Mouse (Mus musculus) lung, postnatal 0 days (tissue): ENCODE results near the gene Gm49450. TPM values are rescaled to one million over a fixed set of nuclear protein-coding genes. Genes with fewer than 3 reads are reported as not detected.
A peak's percentile ranks its signal among the peaks of the same experiment; 100 is the strongest.

Experiments used
- ATAC-seq: fragments of 200-750 bp; cut with Nextera tagmentation; 2 replicates; pipeline ENCODE4 v1.8.0; 2017; ENCODE audit warnings: moderate library complexity
- DNase-seq: peaks from one replicate; pipeline ENCODE4 v3.0.0-alpha.2; 2016; ENCODE audit warnings: low spot score
- H3K27ac ChIP-seq: fragments of 300-500 bp; sonication (generic); 2 replicates; pipeline ENCODE4 v1.5.1; 2014; ENCODE audit warnings: antibody characterized with exemption, mild to moderate bottlenecking, low read length, mixed read lengths
- H3K27me3 ChIP-seq: fragments of 300-500 bp; sonication (generic); replicated peaks from 2 replicates; pipeline ENCODE4 v1.6.1; 2014; ENCODE audit warnings: low read length, mixed read lengths; ENCODE audit not compliant: insufficient read depth
- H3K36me3 ChIP-seq: fragments of 300-500 bp; sonication (generic); 2 replicates; pipeline ENCODE4 v1.6.1; 2014; ENCODE audit warnings: low read length, mixed read lengths; ENCODE audit not compliant: insufficient read depth
- H3K4me1 ChIP-seq: fragments of 300-500 bp; sonication (generic); 2 replicates; pipeline ENCODE4 v1.6.1; 2014; ENCODE audit warnings: antibody characterized with exemption, low read depth, low read length, mixed read lengths; ENCODE audit not compliant: insufficient read depth
- H3K4me2 ChIP-seq: fragments of 300-500 bp; sonication (generic); replicated peaks from 2 replicates; pipeline ENCODE4 v1.6.1; 2014; ENCODE audit warnings: low read depth, mild to moderate bottlenecking, low read length, moderate library complexity, mixed read lengths
- H3K4me3 ChIP-seq: fragments of 300-500 bp; sonication (generic); 2 replicates; pipeline ENCODE4 v1.5.1; 2014; ENCODE audit warnings: low read depth, low read length
- H3K9ac ChIP-seq: fragments of 300-500 bp; sonication (generic); replicated peaks from 2 replicates; pipeline ENCODE4 v1.6.1; 2014; ENCODE audit warnings: low read depth, mild to moderate bottlenecking
- H3K9me3 ChIP-seq: fragments of 300-500 bp; sonication (generic); 2 replicates; pipeline ENCODE4 v1.6.1; 2016; ENCODE audit warnings: low read length, mixed read lengths
- CTCF ChIP-seq: IDR thresholded peaks from 2 replicates; pipeline ENCODE4 v1.5.1; 2016; ENCODE audit warnings: antibody characterized with exemption, mild to moderate bottlenecking
- EP300 ChIP-seq: IDR thresholded peaks from 2 replicates; pipeline ENCODE4 v1.6.1; 2016; ENCODE audit warnings: antibody characterized with exemption, mild to moderate bottlenecking, control low read depth
- WGBS: fragments of 180-500 bp; shearing (Covaris S2); extraction: QIAGEN DNeasy Blood & Tissue Kit; methylation state at CpG from one replicate; pipeline ENCODE4 v1.1.7; 2014; 5-methylcytosine and 5-hydroxymethylcytosine counted together
- polyA plus RNA-seq: library from polyadenylated mRNA; unstranded; fragments of >200 nt; fragmentation: Nextera tagmentation; extraction: Ambion mirVana; gene quantifications from 2 replicates; pipeline ENCODE4 v1.2.1, GENCODE M21; 2015

The Gm49450 gene
- polyA plus RNA-seq, 1 experiment from 2014 or later, result not detected

DNA sequence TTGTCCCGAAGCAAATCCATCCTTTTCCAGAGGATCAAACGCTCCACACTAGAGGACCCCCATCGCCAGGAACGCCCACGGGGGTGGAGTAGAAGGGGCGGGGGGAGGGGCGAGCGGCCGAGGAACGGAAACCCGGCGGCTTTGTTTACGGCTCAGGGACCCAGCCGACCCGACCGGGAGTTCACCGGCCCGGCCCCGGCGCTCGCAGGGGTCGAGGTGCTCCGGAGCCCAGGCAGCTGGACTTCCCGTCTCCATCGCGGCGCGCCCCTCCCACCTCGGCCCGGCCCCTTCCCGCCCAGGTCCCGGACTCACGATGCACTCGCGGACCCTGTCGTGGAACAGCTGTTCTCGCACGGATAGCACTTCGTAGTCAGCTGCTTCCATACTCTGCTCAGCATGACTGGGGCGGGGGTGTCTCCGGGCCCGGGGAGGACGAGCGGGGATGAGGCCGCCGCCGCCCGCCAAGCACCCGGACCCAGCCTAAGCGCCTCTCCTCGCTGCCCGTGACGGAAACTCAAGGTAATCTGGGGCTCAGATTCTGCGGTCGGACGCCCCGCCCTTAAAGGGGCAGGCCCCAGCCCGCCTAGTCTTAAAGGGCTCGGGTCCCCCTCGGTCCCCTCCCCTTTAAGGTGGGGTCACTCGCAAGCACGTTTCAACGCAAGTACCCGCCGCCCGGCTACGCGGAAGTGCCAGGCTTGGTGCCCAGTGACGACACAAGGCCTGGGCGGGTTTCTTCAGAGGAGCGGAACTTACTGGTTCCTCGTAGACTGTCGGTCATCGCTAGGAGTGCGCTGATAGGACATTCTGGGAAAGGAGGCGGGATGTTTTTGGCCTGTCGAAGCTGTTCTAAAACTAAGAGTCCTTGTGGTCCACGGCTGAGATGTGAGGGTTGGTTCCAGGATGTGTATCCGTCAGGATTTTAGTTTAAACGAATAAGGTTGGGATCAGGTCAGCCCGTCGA, 35.5 kb downstream of the Gm49450 start, which contains the start of gene Lmbr1l:
Lmbr1l (minus strand) TSS at position 694 of the 961 bp plus-strand sequence.
- peak within 1 kb of the TSS; percentile 62 for H3K9ac ChIP-seq
- H3K4me2 ChIP-seq, result peak within 1 kb of the TSS; percentile 70
- under 1% methylated on average over 71 of the region's 82 CpGs for WGBS
- ATAC-seq, result peak; percentile 96
- H3K4me1 ChIP-seq, result peaks cover 7% of the 10 kb centered on the region; the same call in 1 of the 2 replicates
- peak within 1 kb of the TSS; percentile 73 for H3K4me3 ChIP-seq
- no peaks in the 10 kb centered on the region for H3K27me3 ChIP-seq
- H3K9me3 ChIP-seq, result no peaks in the 10 kb centered on the region
- DNase-seq, result peak; percentile 100
- TF ChIP-seq EP300, result no peak; the same call in 1 of the 2 replicates
- 0 out of 2 replicates have a peak, but pooled peaks have one; percentile 2 for TF ChIP-seq CTCF
- peak within 1 kb of the TSS; percentile 95 for H3K27ac ChIP-seq
- no peaks in the 10 kb centered on the region for H3K36me3 ChIP-seq

GRCm38 (mm10) chr15:98917091-98917490, 36.3 kb downstream of the Gm49450 start:
- H3K4me3 ChIP-seq, result peak overlapping the region; percentile 73
- under 1% methylated on average over 14 of the region's 14 CpGs for WGBS
- TF ChIP-seq CTCF, result no peak
- TF ChIP-seq EP300, result no peak
- H3K4me1 ChIP-seq, result peaks cover 7% of the 10 kb centered on the region; the same call in 1 of the 2 replicates
- H3K27ac ChIP-seq, result peak overlapping the region; percentile 95
- ATAC-seq (no peak), DNase-seq (peak; percentile 55)
- peak overlapping the region; percentile 70 for H3K4me2 ChIP-seq
- H3K9ac ChIP-seq, result peak overlapping the region; percentile 62
- H3K9me3 ChIP-seq, result no peaks in the 10 kb centered on the region
- H3K36me3 ChIP-seq, result no peaks in the 10 kb centered on the region
- H3K27me3 ChIP-seq, result no peaks in the 10 kb centered on the region

DNA sequence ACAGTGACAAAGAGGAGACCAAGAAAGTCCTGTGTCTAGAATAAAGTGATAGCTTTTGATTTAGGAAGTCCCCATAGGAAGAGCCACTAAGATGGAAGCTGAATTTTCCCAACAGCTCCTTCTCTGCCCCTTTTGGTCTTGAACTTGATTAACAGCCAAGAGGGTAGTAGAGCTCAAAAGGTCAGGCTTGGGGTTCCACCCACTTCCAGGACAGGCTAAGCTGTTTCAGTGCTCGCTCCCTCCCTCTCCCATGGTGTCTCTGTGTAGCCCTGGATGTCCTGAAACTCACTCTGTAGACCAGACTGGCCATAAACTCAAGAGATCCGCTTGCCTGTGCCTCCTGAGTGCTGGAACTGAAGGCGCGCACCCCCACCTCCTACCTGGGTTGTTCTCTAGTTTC, 37.3 kb downstream of the Gm49450 start:
- peaks cover 7% of the 10 kb centered on the region; the same call in 1 of the 2 replicates for H3K4me1 ChIP-seq
- no peak overlapping the region for H3K4me3 ChIP-seq
- WGBS, result 93% methylated on average over 4 of the region's 4 CpGs
- TF ChIP-seq CTCF (no peak), EP300 (no peak)
- no peak for DNase-seq
- H3K9ac ChIP-seq, result no peak overlapping the region
- H3K4me2 ChIP-seq, result 0 out of 2 replicates have a peak overlapping the region, but pooled peaks have one; percentile 70
- H3K27me3 ChIP-seq, result no peaks in the 10 kb centered on the region
- H3K27ac ChIP-seq, result no peak overlapping the region
- no peaks in the 10 kb centered on the region for H3K9me3 ChIP-seq
- ATAC-seq, result no peak
- peaks cover 6% of the 10 kb centered on the region; the same call in 1 of the 2 replicates for H3K36me3 ChIP-seq

DNA sequence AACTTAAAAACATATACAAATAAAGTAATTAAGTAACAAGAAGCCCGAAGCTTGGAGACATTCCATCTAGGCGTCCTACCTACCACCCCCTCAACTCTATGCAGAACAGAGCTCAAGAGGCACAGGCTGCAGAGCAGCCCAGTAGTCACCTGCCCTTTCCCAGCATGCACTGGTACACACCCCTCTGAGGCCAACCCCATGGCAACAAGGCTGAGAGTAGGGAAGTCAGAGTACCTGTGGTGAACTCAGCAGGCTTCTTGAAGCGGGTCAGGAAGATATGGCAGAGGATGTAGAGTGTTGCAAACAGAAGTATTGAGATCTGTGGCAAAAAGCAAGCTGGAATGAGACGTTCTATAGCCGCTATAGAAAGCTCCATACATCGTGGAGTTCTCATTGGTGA, 38.4 kb downstream of the Gm49450 start:
- Histone ChIP-seq H3K4me2 (no peak overlapping the region), H3K36me3 (peaks cover 13% of the 10 kb centered on the region; the same call in 1 of the 2 replicates), H3K4me1 (peaks cover 7% of the 10 kb centered on the region; the same call in 1 of the 2 replicates), H3K4me3 (no peak overlapping the region), H3K27ac (no peak overlapping the region), H3K9me3 (no peaks in the 10 kb centered on the region), H3K27me3 (no peaks in the 10 kb centered on the region), H3K9ac (no peak overlapping the region)
- 85% methylated on average over 6 of the region's 6 CpGs for WGBS
- TF ChIP-seq CTCF (no peak), EP300 (no peak)
- DNase-seq (no peak), ATAC-seq (no peak)

DNA sequence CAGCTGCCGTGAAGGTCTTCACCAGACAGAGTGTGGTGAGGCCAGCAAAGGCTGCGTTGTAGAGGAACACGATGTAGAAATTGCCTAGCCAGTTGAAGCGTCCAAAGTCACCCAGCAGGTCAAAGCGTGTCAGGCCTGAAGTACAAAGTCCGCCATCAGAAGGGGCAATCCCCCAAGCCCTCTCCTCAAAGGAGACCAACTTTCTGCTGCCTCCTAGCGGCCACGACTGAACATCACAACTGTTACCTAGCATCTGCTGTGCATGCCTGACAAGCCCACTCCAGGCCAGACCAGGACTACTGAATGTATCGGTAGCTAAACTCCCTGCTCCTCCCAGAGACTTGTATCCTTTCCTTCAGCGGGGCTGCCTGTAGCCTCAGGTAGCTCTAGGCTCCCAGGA, 48.7 kb downstream of the Gm49450 start:
- H3K27ac ChIP-seq, result no peak overlapping the region
- DNase-seq (no peak), ATAC-seq (no peak)
- H3K9ac ChIP-seq, result no peak overlapping the region
- whole genome bisulfite sequencing, result 30% methylated on average over 10 of the region's 10 CpGs
- no peaks in the 10 kb centered on the region for H3K27me3 ChIP-seq
- H3K4me1 ChIP-seq, result no peaks in the 10 kb centered on the region
- no peak overlapping the region for H3K4me2 ChIP-seq
- TF ChIP-seq EP300 (no peak), CTCF (peak; percentile 82)
- peaks cover 35% of the 10 kb centered on the region for H3K36me3 ChIP-seq
- H3K4me3 ChIP-seq, result no peak overlapping the region
- no peaks in the 10 kb centered on the region for H3K9me3 ChIP-seq

DNA sequence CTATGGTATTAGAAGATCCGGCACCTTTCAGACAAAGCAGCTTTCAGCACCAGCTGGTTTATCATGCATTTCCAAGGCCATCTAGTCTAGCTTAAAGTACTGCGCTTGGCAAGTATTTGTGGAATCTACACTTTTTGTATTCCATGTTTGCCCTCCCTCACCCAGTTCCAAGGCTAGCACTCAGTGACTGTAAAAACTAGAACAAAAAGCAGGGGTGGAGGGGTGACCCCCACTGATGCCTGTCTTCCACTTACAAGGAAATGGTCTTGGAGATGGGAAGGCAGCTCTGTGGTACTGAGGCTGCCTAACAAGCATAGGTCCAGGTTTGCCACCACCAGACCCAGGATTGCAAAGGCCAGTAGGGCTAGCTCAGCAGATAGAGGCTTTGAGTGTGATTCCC, 50.8 kb downstream of the Gm49450 start:
- H3K27ac ChIP-seq, result no peak overlapping the region
- H3K27me3 ChIP-seq, result peaks cover 10% of the 10 kb centered on the region; the same call in 1 of the 2 replicates
- H3K4me2 ChIP-seq, result no peak overlapping the region
- peaks cover 22% of the 10 kb centered on the region for H3K36me3 ChIP-seq
- ATAC-seq, result no peak
- H3K9ac ChIP-seq, result no peak overlapping the region
- TF ChIP-seq EP300 (no peak), CTCF (no peak)
- no peaks in the 10 kb centered on the region for H3K9me3 ChIP-seq
- 93% methylated on average over 2 of the region's 2 CpGs for WGBS
- no peak for DNase-seq
- H3K4me3 ChIP-seq, result no peak overlapping the region
- H3K4me1 ChIP-seq, result peaks cover 7% of the 10 kb centered on the region; the same call in 1 of the 2 replicates
